Mouse (Mus musculus) midbrain, postnatal 0 days (tissue): Measurements from ENCODE around the gene Cyp4f15. TPM values are rescaled to one million over a fixed set of nuclear protein-coding genes. Genes with fewer than 3 reads are reported as not detected.

Source experiments
- ATAC-seq: fragments of 200-750 bp; cut with Nextera tagmentation; 2 replicates; pipeline ENCODE4 v1.8.0; 2017; ENCODE audit warnings: moderate number of reproducible peaks, mild to moderate bottlenecking, moderate TSS enrichment, moderate library complexity; ENCODE audit not compliant: low FRiP score
- DNase-seq: peaks from one replicate; pipeline ENCODE4 v3.0.0-alpha.2; 2015; ENCODE audit warnings: low spot score
- H3K27ac ChIP-seq: fragments of 300-500 bp; sonication (generic); 2 replicates; pipeline ENCODE4 v1.5.1; 2014; ENCODE audit warnings: low read depth, mild to moderate bottlenecking, low read length, mixed read lengths
- H3K27me3 ChIP-seq: fragments of 300-500 bp; sonication (generic); 2 replicates; pipeline ENCODE4 v1.6.1; 2014; ENCODE audit warnings: low read length, control low read depth, mixed read lengths; ENCODE audit not compliant: insufficient read depth
- H3K36me3 ChIP-seq: fragments of 300-500 bp; sonication (generic); 2 replicates; pipeline ENCODE4 v1.6.1; 2014; ENCODE audit warnings: low read length, control low read depth, mixed read lengths; ENCODE audit not compliant: insufficient read depth
- H3K4me1 ChIP-seq: fragments of 300-500 bp; sonication (generic); 2 replicates; pipeline ENCODE4 v1.6.1; 2014; ENCODE audit warnings: mild to moderate bottlenecking, control low read depth, antibody characterized with exemption, low read length, mixed read lengths; ENCODE audit not compliant: insufficient read depth
- H3K4me2 ChIP-seq: fragments of 300-500 bp; sonication (generic); 2 replicates; pipeline ENCODE4 v1.6.1; 2014; ENCODE audit warnings: low read depth, mild to moderate bottlenecking, low read length, mixed read lengths; ENCODE audit not compliant: poor library complexity, severe bottlenecking
- H3K4me3 ChIP-seq: fragments of 300-500 bp; sonication (generic); 2 replicates; pipeline ENCODE4 v1.5.1; 2014; ENCODE audit warnings: low read depth, mild to moderate bottlenecking, low read length, moderate library complexity
- H3K9ac ChIP-seq: fragments of 300-500 bp; sonication (generic); replicated peaks from 2 replicates; pipeline ENCODE4 v1.6.1; 2014; ENCODE audit warnings: mild to moderate bottlenecking, low read length, moderate library complexity, mixed read lengths; ENCODE audit not compliant: poor library complexity, severe bottlenecking
- H3K9me3 ChIP-seq: fragments of 300-500 bp; sonication (generic); 2 replicates; pipeline ENCODE4 v1.6.1; 2016; ENCODE audit warnings: low read length, control low read depth
- CTCF ChIP-seq: IDR thresholded peaks from 2 replicates; pipeline ENCODE4 v1.5.1; 2016; ENCODE audit warnings: antibody characterized with exemption, mild to moderate bottlenecking
- WGBS: fragments of 180-500 bp; shearing (Covaris S2); extraction: QIAGEN DNeasy Blood & Tissue Kit; methylation state at CpG from one replicate; pipeline ENCODE4 v1.1.7; 2014; 5-methylcytosine and 5-hydroxymethylcytosine counted together
- polyA plus RNA-seq: library from polyadenylated mRNA; unstranded; fragments of >200 nt; fragmentation: Nextera tagmentation; extraction: Ambion mirVana; gene quantifications from 2 replicates; pipeline ENCODE4 v1.2.1, GENCODE M21; 2015
- total RNA-seq: library from RNA; depleted of rRNA; stranded (reverse); fragments of >200 nt; gene quantifications from 2 replicates; pipeline ENCODE4 v1.2.3, GENCODE M21; 2014; rRNA removed

Gene Cyp4f15
- total and polyA plus RNA-seq, 2 experiments from 2014 or later: 2.0 to 22.3 TPM

GRCm38 (mm10) chr17:32729029-32729428 is 43.6 kb downstream of the Cyp4f15 start:
- Histone ChIP-seq H3K27ac (no peak overlapping the region), H3K36me3 (no peaks in the 10 kb centered on the region), H3K4me3 (no peak overlapping the region), H3K9ac (no peak overlapping the region), H3K27me3 (no peaks in the 10 kb centered on the region), H3K9me3 (0 out of 2 replicates have a peak, but pooled peaks cover 3% of the 10 kb centered on the region), H3K4me2 (no peak overlapping the region), H3K4me1 (no peaks in the 10 kb centered on the region)
- DNase-seq: no peak
- 68% methylated on average over 3 of the region's 3 CpGs for WGBS
- peak; percentile 34 for TF ChIP-seq CTCF
- ATAC-seq: no peak

- Histone ChIP-seq H3K9me3 (no peaks in the 10 kb centered on the region), H3K4me2 (no peak overlapping the region), H3K4me1 (no peaks in the 10 kb centered on the region), H3K27me3 (no peaks in the 10 kb centered on the region), H3K36me3 (no peaks in the 10 kb centered on the region), H3K9ac (no peak overlapping the region), H3K27ac (no peak overlapping the region), H3K4me3 (no peak overlapping the region)
- ATAC-seq (no peak), DNase-seq (no peak)
- no peak for TF ChIP-seq CTCF
- WGBS: 97% methylated on average over 1 of the region's 1 CpGs
Measured at GRCm38 (mm10) chr17:32738406-32738805, 53.0 kb downstream of the Cyp4f15 start.

GRCm38 (mm10) chr17:32741057-32741456 is 55.6 kb downstream of the Cyp4f15 start:
- no peaks in the 10 kb centered on the region for H3K36me3 ChIP-seq
- WGBS: 10% methylated on average over 1 of the region's 1 CpGs
- TF ChIP-seq CTCF: no peak
- H3K4me2 ChIP-seq: no peak overlapping the region
- H3K27me3 ChIP-seq: no peaks in the 10 kb centered on the region
- H3K9ac ChIP-seq: no peak overlapping the region
- ATAC-seq (no peak), DNase-seq (no peak)
- no peak overlapping the region for H3K4me3 ChIP-seq
- no peaks in the 10 kb centered on the region for H3K4me1 ChIP-seq
- no peak overlapping the region for H3K27ac ChIP-seq
- H3K9me3 ChIP-seq: no peaks in the 10 kb centered on the region

GRCm38 (mm10) chr17:32750611-32751010 is 65.2 kb downstream of the Cyp4f15 start:
- H3K4me3 ChIP-seq: no peak overlapping the region
- no peaks in the 10 kb centered on the region for H3K4me1 ChIP-seq
- DNase-seq (no peak), ATAC-seq (no peak)
- no peak overlapping the region for H3K27ac ChIP-seq
- H3K27me3 ChIP-seq: no peaks in the 10 kb centered on the region
- TF ChIP-seq CTCF: no peak
- 44% methylated on average over 5 of the region's 5 CpGs for WGBS
- no peak overlapping the region for H3K4me2 ChIP-seq
- no peaks in the 10 kb centered on the region for H3K9me3 ChIP-seq
- no peaks in the 10 kb centered on the region for H3K36me3 ChIP-seq
- H3K9ac ChIP-seq: no peak overlapping the region

Other genes starting within 250 kb of the Cyp4f15 start
- gene Cyp4f39, start 232.9 kb upstream of the Cyp4f15 start, total RNA-seq: 1.3 and 1.6 TPM in 2 replicates
- gene Cyp4f39, start 232.9 kb upstream of the Cyp4f15 start, polyA plus RNA-seq: 0.90 and 1.3 TPM in 2 replicates
- gene Cyp4f17, start 179.6 kb upstream of the Cyp4f15 start, total RNA-seq: 15.2 and 15.4 TPM in 2 replicates
- gene Cyp4f17, start 179.6 kb upstream of the Cyp4f15 start, polyA plus RNA-seq: 9.9 and 11.5 TPM in 2 replicates
- 7.2 and 10.6 TPM in 2 replicates for gene Cyp4f16, start 149.1 kb upstream of the Cyp4f15 start, total RNA-seq
- 9.1 and 11.2 TPM in 2 replicates for gene Cyp4f16, start 149.1 kb upstream of the Cyp4f15 start, polyA plus RNA-seq
- gene Cyp4f37, start 64.3 kb upstream of the Cyp4f15 start, total RNA-seq: not detected in 2 replicates
- gene Cyp4f37, start 64.3 kb upstream of the Cyp4f15 start, polyA plus RNA-seq: not detected in 2 replicates
- gene Cyp4f40, start 26.7 kb upstream of the Cyp4f15 start, total RNA-seq: not detected in 2 replicates
- 0.07 and 0.11 TPM in 2 replicates for gene Cyp4f40, start 26.7 kb upstream of the Cyp4f15 start, polyA plus RNA-seq
- gene Zfp871, start 102.7 kb downstream of the Cyp4f15 start, total RNA-seq: 34.5 and 41.4 TPM in 2 replicates
- gene Zfp871, start 102.7 kb downstream of the Cyp4f15 start, polyA plus RNA-seq: 41.8 and 46.7 TPM in 2 replicates
- gene Zfp811, start 124.3 kb downstream of the Cyp4f15 start, total RNA-seq: 17.9 and 20.9 TPM in 2 replicates
- gene Zfp811, start 124.3 kb downstream of the Cyp4f15 start, polyA plus RNA-seq: 22.9 and 26.0 TPM in 2 replicates
- 16.3 and 38.0 TPM in 2 replicates for gene Zfp799, start 144.6 kb downstream of the Cyp4f15 start, total RNA-seq
- 9.0 and 12.6 TPM in 2 replicates for gene Zfp799, start 144.6 kb downstream of the Cyp4f15 start, polyA plus RNA-seq
- gene Zfp870, start 206.0 kb downstream of the Cyp4f15 start, total RNA-seq: 6.7 and 8.1 TPM in 2 replicates
- gene Zfp870, start 206.0 kb downstream of the Cyp4f15 start, polyA plus RNA-seq: 4.9 and 5.8 TPM in 2 replicates
- gene Cyp4f14, start 231.7 kb downstream of the Cyp4f15 start, total RNA-seq: 1.2 TPM in 2 replicates
- 0.56 and 0.77 TPM in 2 replicates for gene Cyp4f14, start 231.7 kb downstream of the Cyp4f15 start, polyA plus RNA-seq